Mouse (Mus musculus): ENCODE results near the gene Epha3.

GRCm38 (mm10) chr16:63780151-63780550, 83.8 kb downstream of the Epha3 start:
- TF ChIP-seq POLR2A (IDR thresholded peaks at IDR 0.05; ENCODE audit: extremely low read depth, insufficient read depth, low read length): no peak
- TF ChIP-seq CTCF (IDR thresholded peaks at IDR 0.05; ENCODE audit: extremely low read depth, insufficient read depth, low read length): no peak

Measured in cortical plate, adult 2 months (tissue).